Mouse (Mus musculus) Patski (cell line): ENCODE measurements around the gene Irf2. TPM values are rescaled to one million over a fixed set of nuclear protein-coding genes. Genes with fewer than 3 reads are reported as not detected.

Experiments used
- ATAC-seq: fragments of 100-300 bp; one replicate; pipeline ENCODE4 v1.8.0; 2021
- CTCF ChIA-PET: fragments of 350-600 bp; sonication (Branson Sonifier 250); formaldehyde crosslinking; loops from one replicate; lab custom pipeline; 2022; ENCODE audit warnings: inconsistent platforms; lab: Charles Lee
- POLR2A ChIA-PET: fragments of 350-600 bp; sonication (Branson Sonifier 250); formaldehyde crosslinking; loops from one replicate; lab custom pipeline; 2022; ENCODE audit warnings: antibody characterized with exemption, inconsistent platforms; lab: Charles Lee
- DNase-seq: peaks from one replicate; pipeline ENCODE4 v3.0.0-alpha.2; 2011; ENCODE audit warnings: low read depth, low spot score
- H3K27me3 ChIP-seq: fragments of 371-371 bp; one replicate; pipeline ENCODE4 v1.5.1; 2021
- CTCF ChIP-seq: fragments of 100-300 bp; IDR thresholded peaks from one replicate; pipeline ENCODE4 v1.5.1; 2021
- in situ Hi-C: fragments of 300-500 bp; cut with MboI; formaldehyde crosslinking; loops from 3 replicates; pipeline ENCODE4 v1.11.1; 2018; ENCODE audit warnings: low pct_unique_long_range_greater_than_20kb, mixed read lengths
- polyA plus RNA-seq: library from polyadenylated mRNA; unstranded; gene quantifications from one replicate; pipeline ENCODE4 v1.2.3, GENCODE M21; 2021

Gene Irf2
- polyA plus RNA-seq, 1 experiment from 2014 or later = 36.5 TPM

GRCm38 (mm10) chr8:46710289-46710688, 29.2 kb upstream of the Irf2 start:
- CTCF ChIA-PET = interaction anchor here (0.8 kb wide), 1 partner anchor 40 kb away, joined by 3 read pairs; no protein-coding TSS in a partner anchor
- no peak for ATAC-seq

GRCm38 (mm10) chr8:46711496-46711895, 28.0 kb upstream of the Irf2 start:
- peak; percentile 17 for ATAC-seq
- ChIA-PET POLR2A (interaction anchor here (0.5 kb wide), 1 partner anchor 39 kb away, joined by 3 read pairs; no protein-coding TSS in a partner anchor), CTCF (interaction anchor here (1.2 kb wide), 1 partner anchor 10 kb away, joined by 4 read pairs; no protein-coding TSS in a partner anchor)
- H3K27me3 ChIP-seq = no peaks in the 10 kb centered on the region
- TF ChIP-seq CTCF = no peak
- DNase-seq = no peak
- in situ Hi-C loops = no loop called here

More at GRCm38 (mm10) chr8:46710289-46710688, 29.2 kb upstream of the Irf2 start:
- in situ Hi-C loops = no loop called here
- H3K27me3 ChIP-seq = no peaks in the 10 kb centered on the region
- DNase-seq = no peak
- TF ChIP-seq CTCF = no peak
- POLR2A ChIA-PET = interaction anchor here (0.7 kb wide), 1 partner anchor 39 kb away, joined by 5 read pairs; no protein-coding TSS in a partner anchor

- DNase-seq = no peak
- H3K27me3 ChIP-seq = no peaks in the 10 kb centered on the region
- in situ Hi-C loops = no loop called here
- CTCF ChIA-PET = no interaction called here
- no peak for TF ChIP-seq CTCF
- POLR2A ChIA-PET = no interaction called here
- ATAC-seq = no peak
Observed at GRCm38 (mm10) chr8:46713178-46713577, 26.4 kb upstream of the Irf2 start.

- ATAC-seq (no peak), DNase-seq (no peak)
- H3K27me3 ChIP-seq = no peaks in the 10 kb centered on the region
- no peak for TF ChIP-seq CTCF
- POLR2A ChIA-PET = no interaction called here
- in situ Hi-C loops = no loop called here
- CTCF ChIA-PET = interaction anchor here (0.9 to 1.4 kb wide), 3 partner anchors 10 to 17 kb away, joined by 3 to 4 read pairs (median 3); no protein-coding TSS in a partner anchor
Observed at GRCm38 (mm10) chr8:46713844-46714243, 25.7 kb upstream of the Irf2 start.

GRCm38 (mm10) chr8:46714400-46714799, 25.1 kb upstream of the Irf2 start:
- no peak for ATAC-seq
- DNase-seq = no peak
- ChIA-PET POLR2A (no interaction called here), CTCF (interaction anchor here (0.9 to 1.4 kb wide), 4 partner anchors 10 to 18 kb away, joined by 3 to 4 read pairs (median 3); no protein-coding TSS in a partner anchor)
- in situ Hi-C loops = no loop called here
- no peak for TF ChIP-seq CTCF
- H3K27me3 ChIP-seq = no peaks in the 10 kb centered on the region

GRCm38 (mm10) chr8:46716477-46716876, 23.1 kb upstream of the Irf2 start:
- ATAC-seq = no peak
- no peak for DNase-seq
- H3K27me3 ChIP-seq = no peaks in the 10 kb centered on the region
- POLR2A ChIA-PET = interaction anchor here (1.0 kb wide), 1 partner anchor 75 kb away, joined by 3 read pairs; no protein-coding TSS in a partner anchor
- TF ChIP-seq CTCF = no peak
- in situ Hi-C loops = no loop called here
- CTCF ChIA-PET = interaction anchor here (0.9 to 1.8 kb wide), 2 partner anchors 11 to 20 kb away, joined by 4 to 5 read pairs; no protein-coding TSS in a partner anchor

- H3K27me3 ChIP-seq = no peaks in the 10 kb centered on the region
- in situ Hi-C loops = no loop called here
- ATAC-seq = no peak
- ChIA-PET POLR2A (interaction anchor here (0.6 kb wide), 1 partner anchor 25 kb away, joined by 3 read pairs; no protein-coding TSS in a partner anchor), CTCF (interaction anchor here (1.8 kb wide), 1 partner anchor 12 kb away, joined by 5 read pairs; no protein-coding TSS in a partner anchor)
- no peak for DNase-seq
- no peak for TF ChIP-seq CTCF
Observed at GRCm38 (mm10) chr8:46717170-46717569, 22.4 kb upstream of the Irf2 start.

- no peak for TF ChIP-seq CTCF
- ChIA-PET POLR2A (no interaction called here), CTCF (no interaction called here)
- in situ Hi-C loops = no loop called here
- ATAC-seq (no peak), DNase-seq (no peak)
- H3K27me3 ChIP-seq = no peaks in the 10 kb centered on the region
Observed at GRCm38 (mm10) chr8:46718301-46718700, 21.2 kb upstream of the Irf2 start.

GRCm38 (mm10) chr8:46718747-46719146, 20.8 kb upstream of the Irf2 start:
- POLR2A ChIA-PET = no interaction called here
- no peak for ATAC-seq
- in situ Hi-C loops = no loop called here
- no peaks in the 10 kb centered on the region for H3K27me3 ChIP-seq
- no peak for DNase-seq
- no peak for TF ChIP-seq CTCF
- CTCF ChIA-PET = no interaction called here

- TF ChIP-seq CTCF = no peak
- POLR2A ChIA-PET = interaction anchor here (0.6 to 0.8 kb wide), 3 partner anchors 21 to 1207 kb away, joined by 3 read pairs; no protein-coding TSS in a partner anchor
- DNase-seq (no peak), ATAC-seq (no peak)
- in situ Hi-C loops = no loop called here
- CTCF ChIA-PET = no interaction called here
- H3K27me3 ChIP-seq = no peaks in the 10 kb centered on the region
Observed at GRCm38 (mm10) chr8:46720656-46721055, 18.9 kb upstream of the Irf2 start.
